Mouse (Mus musculus) hindbrain, embryonic 16.5 days (tissue): ENCODE measurements around the gene Sh3bp1. TPM values are rescaled to one million over a fixed set of nuclear protein-coding genes. Genes with fewer than 3 reads are reported as not detected.

ENCODE experiments used
- ATAC-seq: fragments of 200-750 bp; cut with Nextera tagmentation; 2 replicates; pipeline ENCODE4 v1.8.0; 2017; ENCODE audit warnings: moderate TSS enrichment, moderate library complexity
- H3K27ac ChIP-seq: fragments of 300-500 bp; sonication (generic); 2 replicates; pipeline ENCODE4 v1.5.1; 2014; ENCODE audit warnings: low read depth, mild to moderate bottlenecking, control low read depth, low read length, moderate library complexity
- H3K27me3 ChIP-seq: fragments of 300-500 bp; sonication (generic); replicated peaks from 2 replicates; pipeline ENCODE4 v1.6.1; 2014; ENCODE audit warnings: low read length; ENCODE audit not compliant: control insufficient read depth, insufficient read depth
- H3K36me3 ChIP-seq: fragments of 300-500 bp; sonication (generic); 2 replicates; pipeline ENCODE4 v1.6.1; 2014; ENCODE audit warnings: mild to moderate bottlenecking, low read length, moderate library complexity, mixed read lengths; ENCODE audit not compliant: control insufficient read depth, insufficient read depth
- H3K4me1 ChIP-seq: fragments of 300-500 bp; sonication (generic); 2 replicates; pipeline ENCODE4 v1.6.1; 2014; ENCODE audit warnings: low read depth, low read length; ENCODE audit not compliant: control insufficient read depth, insufficient read depth
- H3K4me2 ChIP-seq: fragments of 300-500 bp; sonication (generic); 2 replicates; pipeline ENCODE4 v1.6.1; 2014; ENCODE audit warnings: mild to moderate bottlenecking, low read length, control low read depth, moderate library complexity
- H3K4me3 ChIP-seq: fragments of 300-500 bp; sonication (generic); 2 replicates; pipeline ENCODE4 v1.5.1; 2014; ENCODE audit warnings: mild to moderate bottlenecking, low read length, control low read depth, moderate library complexity
- H3K9ac ChIP-seq: fragments of 300-500 bp; sonication (generic); 2 replicates; pipeline ENCODE4 v1.6.1; 2014; ENCODE audit warnings: low read depth, mild to moderate bottlenecking, control low read depth, low read length, moderate library complexity
- H3K9me3 ChIP-seq: fragments of 300-500 bp; sonication (generic); 2 replicates; pipeline ENCODE4 v1.6.1; 2014; ENCODE audit warnings: mild to moderate bottlenecking, low read length, moderate library complexity; ENCODE audit not compliant: control insufficient read depth
- WGBS: fragments of 180-500 bp; shearing (Covaris S2); extraction: QIAGEN DNeasy Blood & Tissue Kit; methylation state at CpG from one replicate; pipeline ENCODE4 v1.1.7; 2014; 5-methylcytosine and 5-hydroxymethylcytosine counted together
- polyA plus RNA-seq: library from polyadenylated mRNA; unstranded; fragments of >200 nt; fragmentation: Nextera tagmentation; extraction: Ambion mirVana; gene quantifications from 2 replicates; pipeline ENCODE4 v1.2.1, GENCODE M21; 2015

The Sh3bp1 gene
- polyA plus RNA-seq, 1 experiment from 2014 or later: 4.5 TPM

GRCm38 (mm10) chr15:78918126-78918525 is 18.6 kb downstream of the Sh3bp1 start:
- ATAC-seq: no peak
- WGBS: 97% methylated on average over 23 of the region's 23 CpGs
- Histone ChIP-seq H3K9me3 (no peaks in the 10 kb centered on the region), H3K4me1 (peaks cover 25% of the 10 kb centered on the region), H3K27me3 (no peaks in the 10 kb centered on the region), H3K4me3 (no peak overlapping the region), H3K36me3 (peaks cover 4% of the 10 kb centered on the region), H3K9ac (no peak overlapping the region), H3K27ac (no peak overlapping the region), H3K4me2 (no peak overlapping the region)

GRCm38 (mm10) chr15:78919914-78920313 is 20.3 kb downstream of the Sh3bp1 start:
- Histone ChIP-seq H3K4me1 (peaks cover 23% of the 10 kb centered on the region), H3K9me3 (no peaks in the 10 kb centered on the region), H3K4me2 (no peak overlapping the region), H3K27me3 (no peaks in the 10 kb centered on the region; the same call in 1 of the 2 replicates), H3K27ac (no peak overlapping the region), H3K4me3 (no peak overlapping the region), H3K9ac (no peak overlapping the region), H3K36me3 (peaks cover 4% of the 10 kb centered on the region)
- 82% methylated on average over 12 of the region's 12 CpGs for WGBS
- ATAC-seq: no peak

- H3K4me1 ChIP-seq: peaks cover 18% of the 10 kb centered on the region
- WGBS: 78% methylated on average over 7 of the region's 7 CpGs
Observed at GRCm38 (mm10) chr15:78922700-78923099, 23.1 kb downstream of the Sh3bp1 start.

GRCm38 (mm10) chr15:78923585-78923984 is 24.0 kb downstream of the Sh3bp1 start:
- Histone ChIP-seq H3K4me2 (no peak overlapping the region), H3K9me3 (no peaks in the 10 kb centered on the region), H3K27me3 (peaks cover 6% of the 10 kb centered on the region), H3K4me1 (peaks cover 19% of the 10 kb centered on the region), H3K27ac (no peak overlapping the region), H3K4me3 (no peak overlapping the region), H3K36me3 (peaks cover 4% of the 10 kb centered on the region), H3K9ac (no peak overlapping the region)
- no peak for ATAC-seq
- 72% methylated on average over 6 of the region's 6 CpGs for WGBS

More at GRCm38 (mm10) chr15:78922700-78923099, 23.1 kb downstream of the Sh3bp1 start:
- H3K4me3 ChIP-seq: no peak overlapping the region
- H3K4me2 ChIP-seq: no peak overlapping the region
- H3K9ac ChIP-seq: no peak overlapping the region; the same call in 1 of the 2 replicates
- no peak for ATAC-seq
- H3K27ac ChIP-seq: no peak overlapping the region
- H3K27me3 ChIP-seq: peaks cover 5% of the 10 kb centered on the region
- peaks cover 4% of the 10 kb centered on the region for H3K36me3 ChIP-seq
- H3K9me3 ChIP-seq: no peaks in the 10 kb centered on the region

- H3K36me3 ChIP-seq: no peaks in the 10 kb centered on the region
- H3K27ac ChIP-seq: no peak overlapping the region
- no peak overlapping the region for H3K4me2 ChIP-seq
- peaks cover 6% of the 10 kb centered on the region for H3K27me3 ChIP-seq
- peaks cover 19% of the 10 kb centered on the region for H3K4me1 ChIP-seq
- ATAC-seq: no peak
- H3K4me3 ChIP-seq: no peak overlapping the region
- H3K9ac ChIP-seq: no peak overlapping the region
- H3K9me3 ChIP-seq: no peaks in the 10 kb centered on the region
- WGBS: 26% methylated on average over 8 of the region's 8 CpGs
Observed at GRCm38 (mm10) chr15:78925129-78925528, 25.6 kb downstream of the Sh3bp1 start.

- Histone ChIP-seq H3K4me3 (peak within 1 kb of the TSS; percentile 38), H3K9me3 (no peaks in the 10 kb centered on the region), H3K9ac (peak within 1 kb of the TSS; percentile 49), H3K27ac (peak within 1 kb of the TSS; percentile 70), H3K4me2 (peak within 1 kb of the TSS; percentile 69), H3K27me3 (peaks cover 6% of the 10 kb centered on the region), H3K4me1 (peaks cover 19% of the 10 kb centered on the region), H3K36me3 (no peaks in the 10 kb centered on the region)
- WGBS: 4% methylated on average over 20 of the region's 20 CpGs
- ATAC-seq: peak; percentile 63
Observed at GRCm38 (mm10) chr15:78926021-78926919, 26.7 kb downstream of the Sh3bp1 start, which contains the start of gene Lgals1. Lgals1 (plus strand) TSS chr15:78926725.

- no peaks in the 10 kb centered on the region for H3K9me3 ChIP-seq
- H3K9ac ChIP-seq: peak overlapping the region; percentile 33
- H3K4me2 ChIP-seq: peak overlapping the region; percentile 69
- ATAC-seq: no peak
- H3K4me1 ChIP-seq: peaks cover 19% of the 10 kb centered on the region
- H3K4me3 ChIP-seq: peak overlapping the region; percentile 38
- no peaks in the 10 kb centered on the region for H3K36me3 ChIP-seq
- 0 out of 2 replicates have a peak overlapping the region, but pooled peaks have one; percentile 39 for H3K27ac ChIP-seq
- H3K27me3 ChIP-seq: peaks cover 6% of the 10 kb centered on the region
- WGBS: 24% methylated on average over 15 of the region's 15 CpGs
Observed at GRCm38 (mm10) chr15:78927021-78927787, 27.6 kb downstream of the Sh3bp1 start.

- H3K4me3 ChIP-seq: peak overlapping the region; percentile 38
- peak overlapping the region; percentile 69 for H3K4me2 ChIP-seq
- H3K27me3 ChIP-seq: peaks cover 6% of the 10 kb centered on the region
- no peaks in the 10 kb centered on the region for H3K9me3 ChIP-seq
- under 1% methylated on average over 24 of the region's 35 CpGs for WGBS
- H3K4me1 ChIP-seq: peaks cover 19% of the 10 kb centered on the region
- no peaks in the 10 kb centered on the region for H3K36me3 ChIP-seq
- 0 out of 2 replicates have a peak overlapping the region, but pooled peaks have one; percentile 39 for H3K27ac ChIP-seq
- ATAC-seq: no peak
- peak overlapping the region; percentile 33 for H3K9ac ChIP-seq
Observed at GRCm38 (mm10) chr15:78927788-78928457, 28.4 kb downstream of the Sh3bp1 start.
